Mouse (Mus musculus) mouse trophoblast stem cell (cell line): ENCODE results near the gene Omd.

ENCODE experiments used
- in situ Hi-C, 2 experiments: fragments of 300-500 bp; cut with MseI, MboI; formaldehyde crosslinking; loops; 2 replicates in 1 of 2; 3 replicates in 1 of 2; pipeline ENCODE4 v1.15.1; 2025

Omd gene

GRCm38 (mm10) chr13:49608589-49609322, 26.5 kb downstream of the Omd start:
- in situ Hi-C loops: no loop called here

GRCm38 (mm10) chr13:49617021-49617420, 34.8 kb downstream of the Omd start:
- in situ Hi-C loops: no loop called here

- in situ Hi-C loops: no loop called here
Measured at GRCm38 (mm10) chr13:49618365-49618764, 36.1 kb downstream of the Omd start.

- in situ Hi-C loops: no loop called here
Measured at GRCm38 (mm10) chr13:49623216-49623615, 41.0 kb downstream of the Omd start.

GRCm38 (mm10) chr13:49628167-49628566, 45.9 kb downstream of the Omd start:
- in situ Hi-C loops: loop anchor here in 1 of 2 experiments (25.0 kb wide), 1 partner anchor 166 kb away; no protein-coding TSS in a partner anchor

GRCm38 (mm10) chr13:49629076-49629475, 46.8 kb downstream of the Omd start:
- in situ Hi-C loops: loop anchor here in 1 of 2 experiments (25.0 kb wide), 1 partner anchor 167 kb away; no protein-coding TSS in a partner anchor

- in situ Hi-C loops: loop anchor here (10.0 to 25.0 kb wide), 2 partner anchors 178 to 185 kb away; no protein-coding TSS in a partner anchor
Measured at GRCm38 (mm10) chr13:49639965-49640364, 57.7 kb downstream of the Omd start.
